Mouse (Mus musculus) natural killer cell, adult 2 months (primary cell): Measurements from ENCODE around the gene Tbck.

Experiments used
- DNase-seq, 2 experiments: peaks; one replicate each; pipeline ENCODE4 v3.0.0; 2022; ENCODE audit warnings: low spot score in 2 of 2

The Tbck gene

GRCm38 (mm10) chr3:132766033-132766726, 82.2 kb downstream of the Tbck start:
- no peak for DNase-seq

DNA sequence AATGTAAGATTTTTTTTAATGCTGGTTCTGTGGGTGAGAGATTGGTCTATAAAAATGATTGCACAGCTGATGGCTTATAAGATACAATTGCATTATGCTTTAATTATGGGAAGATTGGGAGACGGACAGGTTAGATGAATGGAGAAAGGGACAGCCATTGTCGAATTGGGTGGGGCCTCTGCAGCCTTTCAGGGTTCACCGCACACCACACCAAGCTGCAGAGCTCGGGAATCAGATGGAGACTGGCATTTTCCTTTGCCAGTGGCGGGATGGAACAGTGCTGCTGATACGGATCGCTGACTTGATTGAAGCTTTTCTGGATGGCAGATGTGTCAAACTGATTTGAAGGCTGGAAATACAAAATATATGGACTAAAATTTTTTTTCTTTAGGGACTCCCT, 88.1 kb downstream of the Tbck start:
- DNase-seq = no peak

DNA sequence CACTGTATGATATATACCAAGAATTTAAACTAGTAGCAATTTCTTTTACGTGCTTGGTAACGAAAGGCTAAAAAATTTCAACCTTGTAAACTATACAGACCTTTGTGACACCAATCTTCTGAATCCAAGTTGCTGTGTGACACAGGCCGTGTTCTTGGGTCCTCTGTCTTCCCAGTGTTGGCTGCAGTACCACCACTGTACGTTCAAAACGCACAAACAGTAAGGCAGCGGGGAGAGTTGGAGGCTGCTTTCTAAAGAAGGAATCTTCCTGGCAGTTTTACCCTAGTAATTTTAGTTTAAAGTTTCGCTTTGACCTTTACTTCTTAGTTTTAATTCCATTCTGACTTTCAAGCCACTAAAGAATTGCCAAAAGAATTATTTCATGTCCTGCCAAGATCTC, 92.7 kb downstream of the Tbck start:
- no peak for DNase-seq

DNA sequence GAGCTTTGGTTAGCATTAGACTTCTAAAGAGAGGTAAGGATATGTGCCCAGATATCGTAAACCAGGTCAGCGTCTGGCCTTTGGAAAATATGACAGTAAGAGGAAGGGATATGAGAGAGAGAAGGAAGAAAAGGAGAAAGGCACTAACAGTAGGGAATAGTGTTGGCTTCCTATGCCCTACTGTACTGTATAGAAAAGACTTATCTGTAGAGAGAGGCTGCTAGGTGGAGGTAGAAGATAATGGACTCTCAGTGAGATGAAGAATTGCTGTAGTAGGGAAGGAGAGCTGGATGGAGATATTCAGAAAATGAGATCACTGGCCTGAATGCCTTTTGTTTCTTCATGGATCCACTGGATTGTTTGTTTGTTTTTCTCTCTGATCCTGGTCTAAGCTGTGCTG, 97.2 kb downstream of the Tbck start:
- DNase-seq = no peak

GRCm38 (mm10) chr3:132783087-132783486, 99.1 kb downstream of the Tbck start:
- DNase-seq = no peak

GRCm38 (mm10) chr3:132784732-132785131, 100.8 kb downstream of the Tbck start:
- DNase-seq = no peak

- DNase-seq = no peak
Observed at GRCm38 (mm10) chr3:132786690-132787089, 102.7 kb downstream of the Tbck start.

- no peak for DNase-seq
Observed at GRCm38 (mm10) chr3:132787775-132788174, 103.8 kb downstream of the Tbck start.

GRCm38 (mm10) chr3:132791140-132791539, 107.2 kb downstream of the Tbck start:
- DNase-seq = no peak

DNA sequence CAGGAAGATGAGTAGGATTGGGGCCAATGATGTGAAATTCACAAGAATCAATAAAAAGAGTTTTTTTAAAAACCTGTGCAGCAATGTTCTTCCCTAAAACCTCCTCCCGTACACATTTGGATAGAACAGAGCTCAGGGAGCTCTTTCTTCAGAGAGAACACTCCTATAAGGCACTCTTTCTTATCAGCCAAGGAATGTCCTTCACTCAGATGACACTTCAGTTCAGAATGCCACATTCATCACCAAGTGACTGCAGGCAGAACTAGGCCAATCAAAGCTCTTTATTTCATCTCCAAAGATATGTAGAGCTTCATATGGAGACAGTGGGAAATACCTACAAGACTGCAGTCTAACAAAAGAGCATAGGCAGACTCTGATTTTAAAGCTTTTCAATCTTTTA, 116.3 kb downstream of the Tbck start:
- DNase-seq = no peak

DNA sequence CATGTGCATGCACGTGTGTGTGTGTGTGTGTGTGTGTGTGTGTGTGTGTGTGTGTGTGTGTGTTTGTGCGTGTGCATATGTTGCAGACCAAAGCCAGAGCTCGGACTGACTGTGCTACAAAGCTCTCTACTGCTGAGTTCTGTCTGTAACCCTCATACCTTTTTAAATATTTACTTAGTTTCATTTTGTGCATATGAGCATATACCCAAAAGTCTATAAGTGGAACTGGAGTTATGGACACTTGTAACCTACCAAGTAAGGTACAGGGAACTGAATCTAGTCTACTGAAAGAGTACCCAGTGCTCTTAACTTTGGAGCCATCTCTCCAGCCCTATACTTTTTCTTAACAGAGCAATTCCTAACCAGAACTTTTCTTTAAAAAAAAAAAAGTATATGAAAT, 118.0 kb downstream of the Tbck start:
- no peak for DNase-seq

DNA sequence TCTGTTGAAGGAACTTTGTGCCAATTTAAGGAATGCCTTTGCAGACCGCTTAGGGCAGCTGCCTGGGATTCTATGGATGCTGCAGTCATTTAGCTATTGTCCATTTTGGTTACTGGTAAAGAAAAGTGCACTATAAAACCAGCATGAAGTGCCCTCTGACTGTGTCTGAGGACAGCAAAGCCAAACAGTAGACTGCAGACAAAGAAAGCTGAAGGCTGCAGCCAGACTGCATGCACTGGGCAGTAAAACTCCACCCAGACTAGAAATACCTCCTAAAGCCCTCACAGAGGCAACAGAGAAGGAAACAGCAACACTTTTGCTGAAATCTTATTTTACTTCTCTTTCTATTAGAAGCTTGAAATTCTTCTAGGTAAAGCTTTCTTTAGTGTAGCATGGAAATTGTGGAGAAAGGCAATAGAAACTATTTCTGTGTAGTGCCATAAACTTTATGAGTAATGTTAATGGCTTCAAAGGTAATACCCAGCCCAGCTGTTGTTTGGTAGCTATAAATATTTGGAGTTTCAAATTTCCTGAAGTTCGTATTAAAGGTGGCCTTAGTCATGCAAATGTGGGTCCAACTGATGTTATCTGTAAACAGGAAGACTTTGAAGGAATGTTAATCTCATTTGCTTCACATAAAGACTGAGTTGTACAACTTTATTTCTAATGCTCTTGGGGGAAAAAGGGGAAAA, 124.1 kb downstream of the Tbck start:
- no peak for DNase-seq

DNA sequence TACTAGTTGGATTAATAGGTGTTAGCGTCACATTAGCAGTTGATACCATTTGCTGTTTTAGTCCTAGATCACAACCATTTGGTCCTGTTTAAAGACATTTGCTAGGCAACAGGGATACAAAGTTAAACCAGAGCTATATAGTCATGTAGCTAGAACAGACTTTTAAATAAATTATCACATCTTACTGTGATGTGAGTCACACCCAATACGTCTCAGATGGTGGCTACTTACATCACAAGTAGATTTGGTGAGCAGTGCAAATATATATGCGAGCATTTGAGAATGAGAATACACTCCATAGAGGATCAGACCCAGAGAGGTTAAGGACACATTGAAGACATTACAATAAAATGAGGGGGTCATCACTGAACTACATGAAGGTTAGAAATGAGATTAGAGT, 125.0 kb downstream of the Tbck start:
- DNase-seq = no peak

DNA sequence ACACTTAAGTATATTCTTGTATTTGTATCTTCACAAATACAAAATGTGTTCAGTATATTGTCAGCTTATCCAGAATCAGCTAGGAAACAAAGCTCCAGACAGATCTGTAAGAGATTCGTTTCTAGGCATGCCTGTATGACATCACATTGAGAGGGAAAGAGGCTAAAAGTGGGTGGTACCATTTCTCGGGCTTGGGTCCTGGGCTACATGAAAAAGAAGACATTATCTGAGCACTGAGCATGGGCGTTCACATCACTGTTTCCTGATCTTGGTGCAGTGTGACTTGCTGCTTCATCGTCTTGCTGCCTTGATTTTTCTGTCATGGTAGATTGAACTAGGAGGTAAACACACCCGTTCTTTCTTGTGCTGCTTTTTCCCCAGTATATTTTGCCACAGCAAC, 127.8 kb downstream of the Tbck start:
- DNase-seq = no peak

DNA sequence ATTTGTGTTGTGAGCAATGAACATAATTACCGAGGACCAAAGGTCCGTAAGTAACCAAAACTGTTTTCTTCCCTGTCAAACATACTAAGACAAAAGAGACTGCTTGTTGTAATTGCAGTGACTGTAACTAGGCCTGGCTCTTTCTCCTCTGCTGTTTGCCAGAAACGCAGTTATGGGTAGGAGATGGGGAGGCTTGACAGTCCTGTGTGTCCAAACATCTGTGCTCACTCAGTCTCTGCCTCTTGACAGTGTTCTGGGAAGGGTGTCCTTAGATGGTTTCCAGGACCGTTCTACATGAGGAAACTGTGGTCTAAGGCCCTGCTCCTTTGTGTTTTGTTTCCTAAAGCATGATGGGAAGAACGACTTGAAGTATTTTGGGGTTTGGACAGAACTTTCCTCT, 128.4 kb downstream of the Tbck start:
- no peak for DNase-seq

- DNase-seq = no peak
Observed at GRCm38 (mm10) chr3:132813147-132813546, 129.2 kb downstream of the Tbck start.

DNA sequence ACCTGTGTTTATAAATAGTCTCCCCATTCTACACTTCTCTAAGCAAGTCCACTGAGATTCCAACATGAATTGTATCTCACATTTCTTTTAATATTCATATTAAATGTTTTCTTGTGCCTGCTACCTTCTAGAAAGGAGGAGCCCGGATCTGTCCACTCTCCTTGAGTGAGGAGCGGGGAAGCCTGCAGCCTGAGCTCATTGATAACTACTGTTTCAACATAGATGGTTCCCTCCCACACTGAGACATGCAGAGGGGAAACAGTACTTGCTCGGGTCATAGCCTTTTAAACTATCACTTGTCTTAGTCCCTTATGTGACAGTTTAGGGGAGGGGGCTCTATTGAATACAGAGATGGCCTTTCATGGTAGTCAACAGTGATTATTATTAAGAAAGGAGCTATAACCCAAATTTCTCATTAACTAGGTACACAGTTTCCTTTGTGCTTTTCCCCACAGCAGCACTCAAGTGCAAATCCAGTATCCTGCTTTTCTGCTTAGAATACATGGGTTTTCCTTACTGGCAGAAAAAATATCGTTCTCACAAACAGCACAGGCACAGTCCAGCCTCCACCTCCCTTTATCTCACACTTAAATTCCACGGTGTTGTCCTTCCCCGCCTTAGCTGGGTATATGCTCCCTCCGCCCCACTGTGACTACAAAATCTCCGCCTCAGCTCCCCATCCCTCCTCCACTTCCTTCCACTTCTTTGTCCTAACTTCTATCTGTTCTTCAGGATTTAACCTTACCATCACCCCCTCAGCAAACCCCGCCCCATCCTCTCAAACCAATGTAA, 130.0 kb downstream of the Tbck start:
- DNase-seq = no peak

DNA sequence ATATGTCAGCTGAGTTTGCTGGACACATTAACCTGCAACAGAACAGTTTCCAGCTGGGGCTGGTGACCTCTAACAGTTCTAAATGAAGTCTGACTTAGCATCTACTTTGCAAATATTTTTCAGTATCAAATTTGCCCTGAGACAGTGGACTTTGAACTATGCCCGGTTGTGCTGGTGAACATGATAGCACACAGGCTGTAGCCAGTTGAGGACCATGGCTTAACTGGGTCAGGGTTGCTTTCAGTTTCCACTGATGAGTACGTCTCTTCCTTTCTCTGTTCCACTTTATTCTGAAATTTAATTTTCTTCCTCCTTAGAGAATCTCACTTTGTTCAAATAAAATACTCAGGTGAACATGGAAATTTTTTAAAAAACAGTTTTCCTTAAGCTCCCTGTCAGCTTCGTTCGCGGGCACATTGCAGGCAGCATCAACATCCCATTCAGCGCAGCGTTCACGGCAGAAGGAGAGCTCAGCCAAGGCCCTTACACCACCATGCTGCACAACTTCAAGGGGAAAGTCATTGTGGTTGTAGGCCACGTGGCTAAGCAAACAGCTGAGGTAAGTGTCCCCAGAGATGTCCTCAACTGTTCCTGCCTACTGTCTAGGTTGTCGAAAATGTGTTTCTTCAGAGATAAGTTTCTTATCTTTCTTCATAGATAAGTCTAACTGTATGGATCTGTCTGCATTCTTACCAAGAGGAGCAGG, 131.0 kb downstream of the Tbck start:
- DNase-seq = no peak

DNA sequence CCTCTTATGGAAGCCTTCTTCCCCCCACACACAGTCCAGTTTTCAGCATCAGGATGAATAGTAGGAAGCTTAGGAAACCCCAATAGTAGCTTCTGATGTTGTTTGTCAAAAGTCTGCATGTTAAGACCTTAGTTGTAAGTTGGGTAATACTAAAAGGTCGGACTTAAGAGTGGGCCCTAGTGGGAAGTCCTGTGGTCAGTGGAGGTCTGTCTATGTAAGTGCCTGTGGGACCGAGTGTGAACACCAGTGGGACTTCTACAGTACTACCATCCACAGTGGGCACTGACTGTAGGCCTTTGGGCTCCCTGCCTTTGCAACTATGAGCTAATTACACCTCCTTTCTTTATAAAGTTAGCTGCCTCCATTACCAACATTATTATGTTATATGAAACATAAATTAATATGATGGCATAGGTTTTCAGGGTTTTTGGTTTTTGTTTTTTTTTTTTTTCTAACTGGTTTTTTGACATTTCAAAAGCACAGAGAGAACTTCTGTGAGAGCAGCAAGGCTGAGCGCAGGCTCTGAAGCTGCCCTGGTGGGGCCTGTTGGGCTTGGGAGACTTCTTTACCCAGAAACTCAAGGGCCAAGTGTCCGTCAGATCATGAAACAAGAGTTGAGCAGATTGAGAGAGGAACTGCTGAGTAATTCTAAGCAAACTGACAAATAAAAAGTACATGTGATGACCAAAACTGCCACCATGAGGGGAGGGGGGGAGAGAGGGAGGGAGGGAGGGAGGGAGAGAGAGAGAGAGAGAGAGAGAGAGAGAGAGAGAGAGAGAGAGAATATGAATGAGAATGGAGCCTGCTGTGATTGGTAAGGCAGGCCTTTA, 131.8 kb downstream of the Tbck start:
- no peak for DNase-seq

DNA sequence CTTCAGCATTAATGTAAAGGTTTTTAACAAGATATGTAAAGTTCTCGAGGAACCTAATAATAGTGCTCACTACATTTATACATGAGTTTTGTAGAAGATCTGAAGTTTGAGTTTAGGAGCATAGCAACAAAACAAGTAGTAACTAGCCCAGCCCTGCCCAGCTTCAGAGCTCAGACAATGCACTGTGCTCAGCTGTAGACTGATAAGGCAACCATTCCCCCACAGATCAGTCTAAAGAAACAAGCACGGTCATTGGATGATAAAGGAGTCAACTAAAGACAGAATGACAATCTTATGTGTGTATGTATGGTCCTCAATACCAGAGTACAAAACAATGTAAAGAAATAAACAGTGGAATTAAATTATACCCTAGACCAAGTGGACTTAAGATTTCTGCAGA, 135.5 kb downstream of the Tbck start:
- DNase-seq = no peak

DNA sequence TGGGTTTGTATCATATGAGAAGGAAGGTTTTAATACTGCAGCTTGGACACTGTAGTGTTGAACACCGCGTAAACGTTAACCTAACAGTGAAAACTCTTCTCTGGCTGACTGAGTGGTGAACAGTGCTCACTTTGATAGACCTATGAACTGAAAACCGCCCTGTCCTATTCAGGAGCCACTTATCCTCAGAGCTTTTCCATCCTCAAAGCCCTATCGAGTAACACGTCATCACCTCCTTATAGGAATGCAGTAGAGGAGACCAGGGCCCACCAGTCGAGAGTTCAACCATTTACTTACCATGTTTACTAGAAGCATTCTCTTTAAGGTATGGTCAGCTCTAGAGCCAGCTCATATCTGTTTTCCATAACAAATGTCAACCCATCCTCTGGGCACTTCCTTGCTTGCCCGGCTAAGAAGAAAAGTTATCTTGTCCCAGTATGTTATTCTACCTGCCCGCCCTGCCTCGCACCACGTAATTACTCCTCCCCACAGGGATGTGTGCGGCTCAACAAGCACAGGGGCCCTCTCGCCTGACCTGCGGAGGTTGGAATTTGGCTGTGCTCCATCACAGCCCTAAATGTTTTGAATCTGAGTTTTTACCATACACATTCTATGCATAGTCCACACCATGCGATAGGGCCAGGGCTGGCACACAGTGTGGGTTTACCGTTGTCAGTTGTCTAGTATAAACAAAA, 147.4 kb downstream of the Tbck start:
- no peak for DNase-seq
